Mouse (Mus musculus) adrenal gland, postnatal 14 days (tissue): ENCODE results near the gene Slc35b2. TPM values are rescaled to one million over a fixed set of nuclear protein-coding genes. Genes with fewer than 3 reads are reported as not detected.
A peak's percentile ranks its signal among the peaks of the same experiment; 100 is the strongest.

Experiments used
- DNase-seq: peaks from one replicate; pipeline ENCODE4 v3.0.0; 2021; ENCODE audit warnings: mixed read lengths
- total RNA-seq: library from RNA; stranded (reverse); gene quantifications from 2 replicates; pipeline ENCODE4 v1.2.3, GENCODE M21; 2021

Gene Slc35b2
- total RNA-seq, 1 experiment from 2014 or later: 54.8 TPM

DNA sequence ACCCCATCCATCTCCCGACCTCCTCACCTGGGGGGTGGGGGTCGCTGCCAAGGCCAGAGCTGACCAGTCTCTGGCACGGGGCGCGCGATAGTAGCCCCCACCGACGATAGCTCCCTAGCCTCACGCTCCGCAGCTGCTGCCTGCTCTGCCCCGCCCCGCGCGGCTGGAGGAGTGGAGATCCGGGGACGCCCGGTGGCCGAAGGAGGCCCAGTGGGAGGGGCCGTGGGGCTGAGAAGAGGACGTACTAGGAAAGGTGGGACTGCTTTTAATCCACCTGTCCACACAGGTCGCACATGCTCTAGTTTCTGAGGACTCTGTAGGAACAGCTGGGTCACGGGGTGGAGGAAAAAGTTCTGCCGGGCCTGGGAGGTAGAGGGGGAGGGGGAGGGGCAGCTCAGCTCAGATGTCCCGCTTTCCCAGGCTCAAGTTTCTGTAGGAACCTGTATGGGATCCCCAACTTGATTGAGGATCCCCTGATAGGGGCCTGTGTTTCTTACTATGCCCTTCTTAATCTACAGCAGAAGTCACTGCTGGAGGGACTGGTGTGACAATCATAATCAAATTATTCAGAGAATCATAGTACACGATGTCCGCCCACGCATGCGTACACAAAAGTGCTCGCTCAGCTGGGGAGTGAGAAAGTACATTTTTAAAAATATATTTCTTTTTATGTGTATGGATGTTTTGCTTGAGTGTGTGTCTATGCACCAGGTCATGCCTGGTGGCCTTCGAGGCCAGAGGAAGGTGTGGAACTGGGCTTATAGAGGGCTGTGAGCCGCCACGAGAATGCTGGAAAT, 36.0 kb downstream of the Slc35b2 start, which contains the start of gene Slc29a1:
Gene Slc29a1 (minus strand): TSS at position 161 of the 797 bp plus-strand sequence.
- DNase-seq: peak; percentile 87

DNA sequence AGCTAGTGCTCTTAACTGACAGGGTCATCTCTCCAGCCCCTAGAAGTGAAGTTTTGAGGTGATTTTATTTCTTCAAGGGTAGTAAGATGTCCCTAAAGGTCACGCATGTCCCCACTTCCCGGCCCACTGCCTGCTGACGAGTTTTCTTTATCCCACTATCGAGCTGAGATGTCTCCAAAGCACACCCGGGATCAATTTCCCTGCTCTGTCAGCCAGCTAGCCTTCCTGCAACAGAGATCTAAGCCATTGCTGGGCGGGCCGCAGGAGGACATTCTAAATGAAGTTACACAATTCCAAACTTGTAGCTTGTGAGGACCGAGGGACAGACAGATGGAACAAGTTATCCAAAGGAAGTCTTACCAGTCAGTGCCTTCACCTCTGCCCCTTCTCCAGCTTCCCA, 36.6 kb downstream of the Slc35b2 start:
- no peak for DNase-seq

DNA sequence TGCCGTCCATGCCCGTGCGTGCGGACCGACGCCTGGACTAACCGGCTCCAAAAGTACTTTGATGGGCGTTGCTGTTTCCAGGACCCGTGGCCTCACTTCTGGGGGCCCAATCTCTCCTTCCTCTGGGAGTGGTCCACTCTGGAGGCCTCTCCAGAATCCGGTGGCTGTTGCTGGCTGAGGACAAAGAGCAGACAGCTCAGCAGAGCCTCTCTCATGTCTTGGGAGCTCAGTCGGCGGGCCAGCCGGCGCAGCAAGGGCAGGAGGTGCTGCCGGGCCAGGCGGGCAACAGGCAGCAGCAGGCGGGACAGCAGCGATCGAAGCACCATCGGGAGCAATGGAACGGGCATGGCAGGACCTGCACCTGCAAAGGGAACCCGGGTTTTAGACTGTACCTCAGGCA, 37.7 kb downstream of the Slc35b2 start:
- DNase-seq: no peak

DNA sequence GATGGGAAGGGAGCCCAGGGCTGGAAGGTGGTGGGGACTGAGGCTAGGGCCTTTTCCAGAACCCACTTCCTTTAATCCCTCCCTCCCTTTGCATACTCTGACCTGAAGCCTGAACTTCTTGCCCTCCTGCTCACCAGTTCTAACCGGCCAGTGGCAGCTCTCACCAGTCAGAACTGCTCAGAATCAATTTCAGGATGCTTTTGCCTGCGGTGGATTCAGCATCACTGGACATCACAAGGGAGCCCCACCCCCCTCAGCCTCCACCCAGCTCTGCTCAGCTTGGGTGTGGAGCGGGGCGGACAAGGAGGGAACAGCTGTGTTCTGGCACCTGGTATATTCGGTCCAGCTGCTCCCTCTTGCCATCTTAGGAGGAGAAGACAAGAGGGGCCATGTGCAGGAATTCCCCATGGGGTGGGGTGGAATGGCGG, 38.2 kb downstream of the Slc35b2 start, which contains the start of gene Mymx:
Gene Mymx (minus strand): TSS at position 226 of the 428 bp plus-strand sequence.
- DNase-seq: no peak

DNA sequence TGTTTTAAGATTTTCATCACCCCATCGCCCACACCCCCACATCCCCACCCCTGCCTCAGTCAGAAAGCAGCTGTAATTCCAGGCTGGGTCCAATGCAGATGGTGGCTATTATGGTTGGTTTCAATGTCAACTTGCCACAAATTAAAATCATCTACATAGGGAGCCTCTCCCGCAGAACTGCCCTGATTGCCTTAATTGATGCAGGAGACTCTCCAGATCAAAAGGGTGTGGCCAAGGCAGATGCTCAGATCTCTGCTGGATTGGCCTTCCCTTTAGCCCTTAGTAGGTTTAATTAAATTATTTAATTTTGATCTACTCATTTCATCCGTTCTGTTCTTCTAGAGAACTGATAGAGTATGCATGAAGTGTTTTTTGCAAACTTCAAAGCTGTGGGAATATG, 39.3 kb downstream of the Slc35b2 start:
- no peak for DNase-seq

DNA sequence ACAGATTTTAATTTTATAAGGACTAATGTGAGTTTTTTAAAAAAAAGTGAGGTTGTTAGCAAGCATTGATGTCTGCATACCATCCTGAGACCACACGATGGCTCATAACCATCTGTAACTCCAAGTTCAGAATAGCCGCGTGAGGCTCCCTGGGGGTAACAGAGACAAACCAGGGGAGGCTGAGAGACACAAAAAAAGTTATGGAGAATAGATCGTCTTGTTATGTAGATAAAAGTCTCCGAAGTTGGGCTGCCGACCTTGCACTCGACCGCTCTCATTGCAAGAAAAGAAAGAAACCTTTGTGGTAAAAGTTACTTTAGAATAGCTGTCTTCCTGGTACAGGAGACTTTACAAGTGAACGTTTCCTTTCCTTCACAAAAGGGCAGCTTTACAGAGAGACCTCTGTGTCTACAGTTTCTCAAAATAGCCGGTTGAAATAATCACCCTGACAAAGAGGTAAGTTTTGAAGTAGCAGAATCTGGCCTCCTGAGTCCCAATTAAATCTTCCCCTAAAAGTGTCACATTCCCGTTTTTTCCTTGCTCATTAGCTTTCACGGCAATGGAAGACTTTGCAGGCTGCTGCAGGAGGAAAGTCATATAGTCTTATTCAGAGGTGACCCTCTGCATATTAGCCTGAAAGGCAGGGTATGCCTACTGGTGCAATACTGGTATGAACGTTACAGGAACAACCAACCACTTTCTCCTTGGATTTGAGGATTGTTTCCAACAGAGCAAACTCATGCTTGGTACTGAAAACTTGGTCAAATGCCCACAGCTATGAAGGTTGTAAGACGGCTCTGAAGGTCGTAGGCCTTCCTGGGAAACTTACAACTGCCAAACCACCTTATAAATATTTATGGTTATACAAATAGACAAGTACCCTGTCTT, 43.6 kb downstream of the Slc35b2 start:
- DNase-seq: no peak

DNA sequence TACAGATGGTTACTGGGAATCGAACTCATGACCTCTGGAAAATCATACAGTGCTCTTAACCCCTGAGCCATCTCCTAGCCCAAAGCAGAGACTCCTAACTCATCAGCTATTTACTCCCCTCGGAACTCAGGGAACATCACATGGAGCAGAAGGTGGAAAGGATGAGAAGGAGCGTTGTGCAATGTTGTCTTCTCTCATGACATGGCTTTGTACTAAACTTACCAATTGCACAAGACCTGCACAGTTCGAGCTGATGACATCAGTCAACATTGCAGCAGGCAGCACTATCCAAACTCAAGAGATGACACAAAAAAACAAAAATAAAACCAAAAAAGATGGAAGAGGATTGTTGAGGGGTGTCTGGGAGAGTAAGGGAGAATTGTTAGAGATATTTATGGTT, 44.7 kb downstream of the Slc35b2 start:
- DNase-seq: no peak

DNA sequence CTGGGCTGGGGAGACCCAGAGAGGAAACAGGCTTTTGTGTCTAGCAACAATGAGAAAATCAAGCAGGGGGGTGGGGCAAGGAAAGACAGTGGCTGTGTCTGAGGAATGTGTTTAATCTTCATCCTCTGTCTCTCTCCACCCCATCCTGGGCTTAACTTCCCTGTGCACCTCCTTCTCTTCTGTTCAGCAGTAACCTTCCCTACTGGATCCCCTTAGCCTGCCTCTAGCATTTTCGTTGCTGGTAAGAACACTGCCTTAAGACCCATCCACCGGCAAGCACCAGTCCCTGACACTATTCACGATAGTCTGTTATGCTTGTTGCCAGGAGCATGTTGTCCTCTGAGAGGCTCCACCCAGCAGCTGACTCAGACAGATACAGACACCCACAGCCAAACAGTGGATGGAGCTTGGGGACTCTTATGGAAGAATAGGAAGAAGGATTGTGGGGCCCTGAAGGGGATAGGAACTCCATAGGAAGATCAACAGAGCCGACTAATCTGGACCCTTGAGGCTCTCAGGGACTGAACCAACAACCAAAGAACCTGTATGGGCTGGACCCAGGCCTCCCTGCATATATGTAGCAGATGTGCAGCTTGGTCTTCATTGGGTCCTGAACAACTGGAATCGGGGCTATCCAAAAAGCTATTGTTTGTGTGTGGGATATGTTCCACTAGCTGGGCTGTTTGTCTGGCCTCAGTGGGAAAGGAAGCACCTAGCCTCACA, 46.6 kb downstream of the Slc35b2 start:
- DNase-seq: no peak

DNA sequence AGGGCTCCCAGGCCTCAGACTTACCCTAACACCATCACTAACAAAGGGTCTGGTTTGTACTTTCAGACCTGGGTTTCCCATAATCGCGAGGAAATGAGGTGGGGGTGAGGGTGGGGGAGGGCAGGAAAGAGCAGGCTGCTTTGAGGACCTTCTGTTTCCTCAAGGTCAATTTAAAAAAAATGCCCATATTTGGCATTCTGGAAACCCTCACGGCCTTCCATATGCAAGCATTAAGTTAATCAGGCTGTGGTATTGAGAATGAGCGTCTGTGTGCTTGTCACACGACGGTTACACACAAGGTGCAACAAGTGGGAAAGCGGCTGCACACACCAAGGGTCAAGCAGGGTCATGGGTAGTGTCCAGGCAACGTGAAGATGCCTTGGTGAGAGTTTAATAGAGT, 48.3 kb downstream of the Slc35b2 start:
- DNase-seq: no peak

DNA sequence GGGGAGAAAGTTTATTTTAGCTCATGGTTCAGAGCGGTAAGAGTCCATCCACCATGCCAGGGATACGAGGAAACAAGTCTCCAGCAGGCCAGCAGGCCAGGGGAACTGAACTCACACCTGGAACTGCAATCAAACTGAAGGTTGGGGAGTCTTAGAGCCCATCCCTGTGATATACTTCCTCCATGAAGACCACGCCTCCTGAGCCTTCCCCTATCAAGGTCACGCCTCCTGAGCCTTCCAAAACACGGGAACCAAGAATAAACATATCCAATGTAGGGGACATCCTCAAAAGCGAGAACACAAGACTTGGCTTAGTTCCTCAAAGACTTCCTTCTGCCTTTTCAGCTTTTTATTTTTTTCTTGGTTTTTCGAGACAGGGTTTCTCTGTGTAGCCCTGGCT, 49.2 kb downstream of the Slc35b2 start:
- DNase-seq: no peak

DNA sequence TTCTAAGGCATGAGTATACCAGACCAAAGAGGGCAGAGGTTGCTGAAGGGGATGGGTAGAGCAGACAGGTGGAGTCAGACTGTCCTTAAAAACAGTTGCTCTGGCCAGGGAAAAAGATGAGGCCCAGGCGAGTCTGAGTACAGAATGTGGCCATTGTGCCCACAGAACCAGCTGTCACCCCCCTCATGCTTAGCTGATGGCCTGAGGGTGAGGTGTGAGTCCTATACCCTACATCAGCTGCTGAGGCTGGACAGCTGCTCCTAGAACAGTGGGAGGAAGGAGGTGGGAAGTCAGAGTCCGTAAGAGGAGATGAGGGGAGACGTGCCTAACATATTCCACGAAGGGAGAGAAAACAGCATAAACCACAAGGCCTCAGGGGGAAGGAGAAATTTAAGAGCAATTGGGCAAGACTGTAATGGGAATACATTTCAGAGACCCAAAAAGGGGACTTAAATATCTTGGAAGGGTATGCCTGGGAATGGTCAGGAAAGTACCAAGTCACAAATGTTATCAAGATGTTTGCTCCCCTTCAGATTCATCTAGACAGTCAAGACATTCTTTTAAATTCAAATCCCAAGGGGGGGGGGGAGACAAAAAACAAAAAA, 52.5 kb downstream of the Slc35b2 start:
- no peak for DNase-seq

DNA sequence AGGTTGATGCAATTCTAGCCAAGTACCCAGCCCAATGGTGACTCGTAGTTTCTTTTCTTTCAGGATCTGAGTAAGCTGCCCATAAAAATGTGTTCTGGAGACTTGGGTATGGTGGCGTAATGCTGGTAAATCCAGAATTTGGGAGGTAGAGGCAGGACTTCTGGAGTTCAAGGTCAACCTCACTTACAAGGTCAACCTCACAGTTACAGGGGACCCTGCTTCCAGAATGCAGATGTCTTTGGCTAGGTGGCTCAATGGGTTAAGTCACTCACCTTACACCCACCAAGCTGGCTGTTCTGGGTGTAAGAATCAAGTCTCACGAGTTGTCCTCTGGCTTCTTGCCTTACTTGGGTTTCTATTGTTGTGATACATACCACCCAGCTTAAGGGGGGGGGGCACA, 53.0 kb downstream of the Slc35b2 start:
- no peak for DNase-seq

Other genes starting within 250 kb of the Slc35b2 start
- gene Cdc5l, start 130.1 kb upstream of the Slc35b2 start, total RNA-seq: 44.3 and 44.8 TPM in 2 replicates
- gene Spats1, start 88.5 kb upstream of the Slc35b2 start, total RNA-seq: not detected in 2 replicates
- gene Aars2, start 57.0 kb upstream of the Slc35b2 start, total RNA-seq: 17.2 and 18.7 TPM in 2 replicates
- not detected in 2 replicates for gene Tcte1, start 40.4 kb upstream of the Slc35b2 start, total RNA-seq
- 0.33 and 1.6 TPM in 2 replicates for gene Tmem151b, start 14.2 kb upstream of the Slc35b2 start, total RNA-seq
- 3.6 and 8.7 TPM in 2 replicates for gene Nfkbie, start 8.2 kb upstream of the Slc35b2 start, total RNA-seq
- gene Hsp90ab1, start 9.4 kb downstream of the Slc35b2 start, total RNA-seq: 1,351 and 1,485 TPM in 2 replicates
- 114 and 140 TPM in 2 replicates for gene Slc29a1, start 35.7 kb downstream of the Slc35b2 start, total RNA-seq
- 0.44 TPM in 1 of 2 replicates, not detected in the other for gene Mymx, start 38.2 kb downstream of the Slc35b2 start, total RNA-seq
- 0.11 and 0.49 TPM in 2 replicates for gene Capn11, start 95.5 kb downstream of the Slc35b2 start, total RNA-seq
- gene Mrpl14, start 122.4 kb downstream of the Slc35b2 start, total RNA-seq: 119 and 122 TPM in 2 replicates
- gene Tmem63b, start 123.0 kb downstream of the Slc35b2 start, total RNA-seq: 45.4 and 48.1 TPM in 2 replicates
- gene 1600014C23Rik, start 170.0 kb downstream of the Slc35b2 start, total RNA-seq: not detected in 2 replicates